Mouse (Mus musculus): ENCODE data around the gene Epop.

DNA sequence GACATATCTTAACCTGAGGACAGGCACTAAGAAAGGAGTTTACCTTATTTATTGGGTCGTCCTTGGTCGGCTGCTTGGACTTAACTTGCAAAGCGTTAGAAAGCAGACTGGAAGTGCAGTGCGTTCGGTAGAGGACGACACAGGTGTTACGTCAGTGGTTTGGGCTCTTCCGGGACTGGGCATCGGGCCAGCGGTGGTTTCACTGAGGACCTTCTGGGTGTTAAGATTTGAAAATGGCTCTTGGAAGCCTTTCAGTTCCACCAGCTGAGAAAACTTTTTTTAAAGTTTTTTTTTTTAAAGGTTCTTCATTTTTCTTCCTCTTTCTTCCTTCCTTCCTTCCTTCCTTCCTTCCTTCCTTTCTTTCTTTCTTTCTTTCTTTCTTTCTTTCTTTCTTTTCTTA, 25.6 kb downstream of the Epop start:
- TF ChIP-seq CTCF (IDR thresholded peaks at IDR 0.05; ENCODE audit: control insufficient read depth, insufficient read depth, low read length) (no peak), POLR2A (IDR thresholded peaks at IDR 0.05; ENCODE audit: borderline replicate concordance, control insufficient read depth, low read depth, low read length) (no peak)

Data from bone marrow, adult 2 months (tissue).